Mouse (Mus musculus): ENCODE measurements around the gene Shkbp1. TPM values are rescaled to one million over a fixed set of nuclear protein-coding genes. Genes with fewer than 3 reads are reported as not detected.
A peak's percentile ranks its signal among the peaks of the same experiment; 100 is the strongest.

The Shkbp1 gene
- polyA plus RNA-seq, 1 experiment from 2014 or later: 38.8 TPM

DNA sequence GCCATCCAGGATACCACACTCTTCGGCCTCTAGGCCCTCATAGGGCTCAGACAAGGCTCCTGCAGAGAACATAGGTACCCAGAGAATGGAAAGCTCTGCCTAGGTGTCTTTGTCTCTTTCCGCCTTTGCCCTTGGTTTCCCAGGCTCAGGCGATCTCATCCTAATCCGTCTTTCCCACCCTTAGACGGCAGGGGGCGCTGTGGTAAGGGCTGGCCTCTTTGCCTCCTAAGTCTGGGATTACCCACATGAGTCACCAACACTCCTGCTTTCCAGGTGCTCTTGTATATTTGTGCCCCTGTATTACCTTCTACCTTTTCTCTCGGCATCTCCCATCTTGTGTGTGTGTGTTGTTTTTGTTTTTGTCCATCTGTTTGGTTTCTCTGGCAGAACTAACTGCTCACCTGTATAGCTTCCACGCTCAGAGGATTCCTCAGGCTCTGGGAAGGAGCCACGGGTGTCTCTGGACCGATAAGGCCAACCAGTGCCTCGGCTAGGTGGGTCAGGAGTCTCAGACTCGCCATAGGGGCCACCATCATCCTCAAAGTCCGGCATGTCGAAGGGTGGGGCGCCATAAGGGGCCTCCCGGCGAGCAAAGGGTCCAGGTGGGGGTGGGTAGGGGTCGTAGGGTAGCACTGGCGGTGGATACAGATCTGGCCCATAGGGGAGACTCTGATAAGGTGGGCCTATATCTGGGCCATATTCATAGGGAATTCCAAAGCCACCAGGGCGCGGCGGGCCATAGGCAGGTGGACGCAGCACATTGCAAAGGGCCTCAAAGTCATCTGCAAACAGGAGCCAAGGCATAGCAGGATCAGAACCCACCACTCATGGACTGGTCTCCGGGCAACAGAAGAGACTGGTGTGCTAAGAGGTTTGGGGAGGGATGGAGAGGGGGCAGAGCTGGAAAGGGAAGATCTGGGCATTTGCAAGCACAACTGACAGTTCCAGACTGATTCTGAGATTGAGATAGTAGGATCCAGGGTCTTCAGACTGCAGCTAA is 49.4 kb downstream of the Shkbp1 start:
- 76% methylated on average over 24 of the region's 24 CpGs for WGBS
- Histone ChIP-seq H3K4me3 (replicated peaks) (no peak overlapping the region), H3K9me3 (no peaks in the 10 kb centered on the region), H3K27me3 (replicated peaks) (no peaks in the 10 kb centered on the region), H3K4me1 (peaks cover 23% of the 10 kb centered on the region), H3K4me2 (no peak overlapping the region), H3K27ac (no peak overlapping the region), H3K9ac (no peak overlapping the region), H3K36me3 (peaks cover 10% of the 10 kb centered on the region; the same call in 1 of the 2 replicates)
- ATAC-seq (ENCODE audit: insufficient read depth, low FRiP score, low read depth): no peak

DNA sequence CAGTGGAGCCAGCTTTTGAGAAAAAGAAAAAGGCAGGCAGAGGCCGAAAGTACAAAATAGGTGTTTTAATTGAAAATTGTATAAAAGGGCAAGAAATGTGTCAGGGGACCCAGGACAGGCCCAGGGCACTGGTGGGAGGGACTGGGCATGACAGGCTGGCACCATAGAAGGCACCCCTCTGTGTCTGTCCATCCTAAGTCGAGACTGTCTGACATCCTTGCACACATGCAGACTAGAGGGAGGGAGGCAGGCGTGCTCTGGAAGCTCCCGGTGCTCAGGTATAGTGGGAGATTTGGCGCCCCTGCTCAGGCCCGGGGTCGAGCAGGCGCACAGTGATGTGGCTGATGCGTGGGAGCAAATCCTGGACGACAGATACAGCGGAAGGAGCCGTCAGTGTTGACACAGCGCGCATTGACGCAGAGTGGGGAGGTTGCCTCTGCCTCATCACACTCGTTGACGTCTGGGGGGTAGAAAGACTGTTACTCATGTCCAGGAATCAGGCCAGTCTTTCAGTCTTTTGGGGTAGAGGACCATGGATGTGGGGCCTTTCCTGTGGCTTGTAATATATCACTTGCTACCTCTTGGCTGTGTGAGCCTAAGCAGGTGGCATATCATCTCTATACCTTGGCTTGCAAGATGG is 50.6 kb downstream of the Shkbp1 start:
- Histone ChIP-seq H3K27me3 (replicated peaks) (no peaks in the 10 kb centered on the region), H3K9me3 (no peaks in the 10 kb centered on the region), H3K4me1 (peaks cover 15% of the 10 kb centered on the region), H3K4me3 (replicated peaks) (no peak overlapping the region), H3K9ac (no peak overlapping the region), H3K27ac (no peak overlapping the region), H3K4me2 (no peak overlapping the region), H3K36me3 (peaks cover 10% of the 10 kb centered on the region; the same call in 1 of the 2 replicates)
- 81% methylated on average over 17 of the region's 17 CpGs for WGBS
- ATAC-seq (ENCODE audit: insufficient read depth, low FRiP score, low read depth): no peak

DNA sequence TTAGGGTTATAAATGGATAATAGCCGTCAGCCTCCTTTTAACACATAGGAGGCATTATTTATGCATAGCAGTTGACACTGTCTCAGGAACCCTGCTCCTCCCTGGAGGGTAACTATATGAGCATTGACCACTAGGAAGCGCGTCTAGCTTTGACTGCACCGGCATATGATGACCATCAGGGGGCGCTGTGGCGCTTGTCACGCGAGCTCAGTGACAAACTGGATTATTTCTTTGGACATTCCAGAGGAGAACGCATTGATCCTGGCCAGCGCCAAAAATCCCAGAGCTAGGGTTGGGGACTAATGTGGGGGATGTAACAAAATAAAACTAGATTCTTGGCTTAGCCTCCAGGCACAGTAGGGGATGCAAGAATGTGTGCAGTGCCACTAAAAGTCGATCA is 53.6 kb downstream of the Shkbp1 start:
- Histone ChIP-seq H3K4me1 (peaks cover 3% of the 10 kb centered on the region), H3K4me2 (no peak overlapping the region), H3K27ac (no peak overlapping the region), H3K9ac (no peak overlapping the region), H3K27me3 (replicated peaks) (no peaks in the 10 kb centered on the region), H3K36me3 (0 out of 2 replicates have a peak, but pooled peaks cover 4% of the 10 kb centered on the region), H3K9me3 (no peaks in the 10 kb centered on the region), H3K4me3 (replicated peaks) (no peak overlapping the region)
- no peak; the same call in 1 of the 2 replicates for ATAC-seq (ENCODE audit: insufficient read depth, low FRiP score, low read depth)
- 10% methylated on average over 11 of the region's 11 CpGs for WGBS

DNA sequence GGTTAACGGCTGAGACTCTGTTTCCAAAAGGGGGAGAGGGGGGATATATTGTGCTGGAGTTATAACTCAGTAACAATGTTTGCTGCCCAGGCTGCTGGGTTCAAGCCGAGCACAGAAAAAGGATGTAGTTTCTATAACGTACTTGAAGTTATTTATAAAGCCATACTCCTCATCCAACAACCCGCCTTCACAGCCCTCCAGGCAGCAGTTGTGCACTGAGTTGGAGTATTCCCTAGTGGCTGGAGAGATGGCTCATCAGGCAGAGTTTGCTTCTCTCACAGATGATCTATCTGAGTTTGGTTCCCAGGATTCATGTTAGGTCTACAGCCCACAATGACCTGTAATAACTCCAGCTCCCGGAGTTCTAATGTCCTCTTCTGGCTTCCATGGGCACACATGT is 55.0 kb downstream of the Shkbp1 start:
- no peak overlapping the region for H3K4me3 ChIP-seq (replicated peaks)
- 0 out of 2 replicates have a peak, but pooled peaks cover 1% of the 10 kb centered on the region for H3K36me3 ChIP-seq
- 65% methylated on average over 5 of the region's 5 CpGs for WGBS
- H3K27ac ChIP-seq: no peak overlapping the region
- no peak for ATAC-seq (ENCODE audit: insufficient read depth, low FRiP score, low read depth)
- no peaks in the 10 kb centered on the region for H3K9me3 ChIP-seq
- H3K9ac ChIP-seq: no peak overlapping the region
- H3K27me3 ChIP-seq (replicated peaks): no peaks in the 10 kb centered on the region
- no peak overlapping the region for H3K4me2 ChIP-seq
- peaks cover 3% of the 10 kb centered on the region for H3K4me1 ChIP-seq

DNA sequence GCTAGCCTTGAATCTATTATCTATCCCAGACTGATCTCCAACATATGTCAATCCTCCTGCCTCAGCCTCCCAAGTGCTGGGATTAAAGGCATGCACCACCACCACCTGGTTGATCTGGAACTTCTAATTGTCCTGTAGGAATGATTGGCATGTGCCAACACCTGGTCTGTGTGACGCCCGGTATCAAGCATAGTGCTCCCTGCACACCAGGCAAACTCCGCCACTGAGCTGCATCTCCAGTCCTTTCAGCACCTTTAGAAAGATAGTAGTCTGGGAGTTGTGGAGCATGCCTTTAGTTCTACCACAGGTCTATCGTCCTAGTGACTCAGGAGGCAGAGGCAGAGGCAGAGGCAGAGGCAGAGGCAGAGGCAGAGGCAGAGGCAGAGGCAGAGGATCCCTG is 55.5 kb downstream of the Shkbp1 start:
- Histone ChIP-seq H3K9me3 (no peaks in the 10 kb centered on the region), H3K4me2 (no peak overlapping the region), H3K4me3 (replicated peaks) (no peak overlapping the region), H3K4me1 (peaks cover 3% of the 10 kb centered on the region), H3K27me3 (replicated peaks) (no peaks in the 10 kb centered on the region), H3K9ac (no peak overlapping the region), H3K27ac (no peak overlapping the region), H3K36me3 (no peaks in the 10 kb centered on the region)
- ATAC-seq (ENCODE audit: insufficient read depth, low FRiP score, low read depth): no peak
- WGBS: 86% methylated on average over 4 of the region's 4 CpGs

DNA sequence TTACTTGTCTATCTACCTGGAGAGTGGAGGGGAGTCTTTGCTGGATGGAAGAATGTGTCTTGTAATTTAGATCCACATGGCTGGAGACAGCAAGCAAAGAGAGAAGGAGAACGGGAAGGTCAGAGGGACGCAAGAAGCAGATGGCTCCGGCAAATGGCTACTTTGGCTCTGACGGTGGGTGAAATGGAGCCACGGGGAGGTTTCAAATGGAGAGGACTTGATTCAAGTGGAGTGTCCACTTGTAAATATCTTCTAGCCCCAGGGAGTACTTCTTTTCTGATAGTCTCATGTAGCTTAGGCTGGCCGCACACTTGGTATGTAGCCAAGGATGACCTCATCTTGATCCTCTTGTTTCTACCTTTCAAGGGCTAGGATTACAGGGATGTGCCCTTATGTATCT is 57.0 kb downstream of the Shkbp1 start:
- no peaks in the 10 kb centered on the region for H3K36me3 ChIP-seq
- no peak for ATAC-seq (ENCODE audit: insufficient read depth, low FRiP score, low read depth)
- H3K27ac ChIP-seq: peak overlapping the region; percentile 66
- no peak overlapping the region for H3K4me3 ChIP-seq (replicated peaks)
- H3K9me3 ChIP-seq: no peaks in the 10 kb centered on the region
- H3K4me1 ChIP-seq: peaks cover 3% of the 10 kb centered on the region
- WGBS: 70% methylated on average over 6 of the region's 6 CpGs
- H3K27me3 ChIP-seq (replicated peaks): no peaks in the 10 kb centered on the region
- no peak overlapping the region for H3K4me2 ChIP-seq
- no peak overlapping the region for H3K9ac ChIP-seq

DNA sequence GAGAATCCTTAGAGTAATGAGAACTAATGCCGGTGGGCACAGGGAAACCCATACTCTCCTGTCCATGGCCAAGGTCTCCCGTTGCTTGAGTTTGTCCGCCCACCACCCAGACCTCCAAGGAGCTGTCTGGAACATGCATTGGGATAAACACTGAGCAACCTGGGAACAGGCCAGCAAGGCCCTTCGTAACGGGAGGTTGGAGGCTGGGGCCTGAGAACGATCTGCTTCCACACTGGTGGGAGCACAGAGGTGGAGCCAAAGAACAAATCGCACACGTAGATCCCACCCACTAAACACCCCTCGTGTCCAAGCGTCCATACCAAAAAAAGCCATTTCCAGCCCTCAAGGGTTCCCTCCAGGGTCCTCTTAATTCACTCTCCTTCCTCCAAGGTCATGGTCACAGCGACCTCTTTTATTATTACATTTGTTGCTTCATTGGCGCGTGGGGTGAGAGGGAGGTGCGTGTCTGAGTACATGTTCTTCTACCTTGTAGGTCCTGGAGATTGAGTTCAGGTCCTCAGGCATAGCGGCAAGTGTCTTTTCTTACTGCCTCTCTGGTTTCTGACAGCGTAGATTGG is 57.7 kb downstream of the Shkbp1 start:
- H3K9me3 ChIP-seq: no peaks in the 10 kb centered on the region
- H3K4me1 ChIP-seq: peaks cover 3% of the 10 kb centered on the region
- no peak overlapping the region for H3K4me2 ChIP-seq
- H3K36me3 ChIP-seq: no peaks in the 10 kb centered on the region
- no peak overlapping the region for H3K4me3 ChIP-seq (replicated peaks)
- H3K27ac ChIP-seq: peak overlapping the region; percentile 66
- H3K9ac ChIP-seq: no peak overlapping the region
- peak; percentile 48; the same call in 1 of the 2 replicates for ATAC-seq (ENCODE audit: insufficient read depth, low FRiP score, low read depth)
- WGBS: 50% methylated on average over 16 of the region's 16 CpGs
- H3K27me3 ChIP-seq (replicated peaks): no peaks in the 10 kb centered on the region

DNA sequence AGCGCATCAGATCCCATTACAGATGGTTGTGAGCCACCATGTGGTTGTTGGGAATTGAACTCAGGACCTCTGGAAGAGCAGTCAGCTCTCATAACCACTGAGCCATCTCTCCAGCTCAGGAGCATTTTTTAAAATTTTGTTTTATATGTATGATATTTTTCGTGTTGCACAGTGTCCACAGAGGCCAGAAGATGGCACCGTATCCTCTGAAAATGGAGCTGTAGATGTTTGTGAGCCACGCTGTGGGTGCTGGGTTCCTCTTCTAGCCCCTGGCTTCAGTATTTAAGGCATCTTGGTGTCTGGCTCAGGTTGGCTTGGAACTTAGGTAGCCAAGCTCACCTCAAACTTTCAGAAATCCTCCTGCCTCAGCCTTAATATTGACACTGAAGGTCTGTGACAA is 59.3 kb downstream of the Shkbp1 start:
- H3K36me3 ChIP-seq: no peaks in the 10 kb centered on the region
- ATAC-seq (ENCODE audit: insufficient read depth, low FRiP score, low read depth): no peak
- no peaks in the 10 kb centered on the region for H3K9me3 ChIP-seq
- no peaks in the 10 kb centered on the region for H3K27me3 ChIP-seq (replicated peaks)
- H3K27ac ChIP-seq: no peak overlapping the region
- H3K4me1 ChIP-seq: no peaks in the 10 kb centered on the region; the same call in 1 of the 2 replicates
- 89% methylated on average over 4 of the region's 4 CpGs for WGBS
- H3K4me2 ChIP-seq: no peak overlapping the region
- H3K4me3 ChIP-seq (replicated peaks): no peak overlapping the region
- H3K9ac ChIP-seq: no peak overlapping the region

DNA sequence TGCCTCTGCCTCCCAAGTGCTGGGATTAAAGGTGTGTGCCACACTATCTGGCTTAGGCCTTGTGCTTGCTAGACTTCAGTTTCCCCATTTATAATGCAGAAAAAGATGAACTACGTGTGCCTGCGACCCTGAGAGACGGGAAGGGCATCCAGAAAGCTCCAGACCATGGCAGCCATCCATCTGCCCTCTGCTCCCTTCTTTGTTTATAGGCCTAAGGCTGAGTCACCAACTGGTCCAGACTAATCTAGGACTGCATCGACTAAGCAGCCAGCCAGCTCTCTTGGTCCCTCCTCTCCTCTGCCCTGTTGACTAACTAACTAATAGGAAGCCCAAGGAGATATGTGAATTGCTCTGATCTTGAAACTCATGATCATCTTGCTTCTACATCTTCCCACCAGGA is 59.9 kb downstream of the Shkbp1 start:
- H3K4me2 ChIP-seq: no peak overlapping the region
- no peak overlapping the region for H3K9ac ChIP-seq
- H3K36me3 ChIP-seq: no peaks in the 10 kb centered on the region
- WGBS: 62% methylated on average over 4 of the region's 4 CpGs
- H3K4me3 ChIP-seq (replicated peaks): no peak overlapping the region
- no peak for ATAC-seq (ENCODE audit: insufficient read depth, low FRiP score, low read depth)
- no peaks in the 10 kb centered on the region for H3K9me3 ChIP-seq
- no peaks in the 10 kb centered on the region for H3K27me3 ChIP-seq (replicated peaks)
- no peaks in the 10 kb centered on the region; the same call in 1 of the 2 replicates for H3K4me1 ChIP-seq
- H3K27ac ChIP-seq: no peak overlapping the region

Other genes starting within 250 kb of the Shkbp1 start
- gene Cyp2f2, start 236.1 kb downstream of the Shkbp1 start, polyA plus RNA-seq (2015; fragmentation: Nextera tagmentation; extraction: Ambion mirVana): 57.7 and 91.6 TPM in 2 replicates
- not detected in 2 replicates for gene Cyp2t4, start 202.3 kb downstream of the Shkbp1 start, polyA plus RNA-seq (2015; fragmentation: Nextera tagmentation; extraction: Ambion mirVana)
- gene Egln2, start 189.2 kb downstream of the Shkbp1 start, polyA plus RNA-seq (2015; fragmentation: Nextera tagmentation; extraction: Ambion mirVana): 68.9 and 73.7 TPM in 2 replicates
- gene Rab4b, start 177.1 kb downstream of the Shkbp1 start, polyA plus RNA-seq (2015; fragmentation: Nextera tagmentation; extraction: Ambion mirVana): 63.5 and 65.3 TPM in 2 replicates
- 0.59 TPM in 1 of 2 replicates, not detected in the other for gene Gm21983, start 174.9 kb downstream of the Shkbp1 start, polyA plus RNA-seq (2015; fragmentation: Nextera tagmentation; extraction: Ambion mirVana)
- 12.3 and 21.2 TPM in 2 replicates for gene Mia, start 174.9 kb downstream of the Shkbp1 start, polyA plus RNA-seq (2015; fragmentation: Nextera tagmentation; extraction: Ambion mirVana)
- gene BC024978, start 160.2 kb downstream of the Shkbp1 start, polyA plus RNA-seq (2015; fragmentation: Nextera tagmentation; extraction: Ambion mirVana): 3.1 and 3.9 TPM in 2 replicates
- 219 and 224 TPM in 2 replicates for gene Snrpa, start 159.7 kb downstream of the Shkbp1 start, polyA plus RNA-seq (2015; fragmentation: Nextera tagmentation; extraction: Ambion mirVana)
- gene Itpkc, start 127.4 kb downstream of the Shkbp1 start, polyA plus RNA-seq (2015; fragmentation: Nextera tagmentation; extraction: Ambion mirVana): 8.8 and 9.4 TPM in 2 replicates
- gene Coq8b, start 123.0 kb downstream of the Shkbp1 start, polyA plus RNA-seq (2015; fragmentation: Nextera tagmentation; extraction: Ambion mirVana): 21.2 and 26.2 TPM in 2 replicates
- 22.7 and 23.4 TPM in 2 replicates for gene Numbl, start 97.6 kb downstream of the Shkbp1 start, polyA plus RNA-seq (2015; fragmentation: Nextera tagmentation; extraction: Ambion mirVana)
- gene Ltbp4, start 18.3 kb downstream of the Shkbp1 start, polyA plus RNA-seq (2015; fragmentation: Nextera tagmentation; extraction: Ambion mirVana): 154 and 161 TPM in 2 replicates
- 0.62 and 1.7 TPM in 2 replicates for gene Gm20479, start 1.4 kb upstream of the Shkbp1 start, polyA plus RNA-seq (2015; fragmentation: Nextera tagmentation; extraction: Ambion mirVana)
- 0.45 and 0.58 TPM in 2 replicates for gene Sptbn4, start 91.7 kb upstream of the Shkbp1 start, polyA plus RNA-seq (2015; fragmentation: Nextera tagmentation; extraction: Ambion mirVana)
- gene Blvrb, start 92.0 kb upstream of the Shkbp1 start, polyA plus RNA-seq (2015; fragmentation: Nextera tagmentation; extraction: Ambion mirVana): 86.6 and 133 TPM in 2 replicates
- 29.3 and 35.1 TPM in 2 replicates for gene Sertad3, start 117.7 kb upstream of the Shkbp1 start, polyA plus RNA-seq (2015; fragmentation: Nextera tagmentation; extraction: Ambion mirVana)
- 35.3 and 36.7 TPM in 2 replicates for gene Sertad1, start 130.9 kb upstream of the Shkbp1 start, polyA plus RNA-seq (2015; fragmentation: Nextera tagmentation; extraction: Ambion mirVana)
- gene Prx, start 143.3 kb upstream of the Shkbp1 start, polyA plus RNA-seq (2015; fragmentation: Nextera tagmentation; extraction: Ambion mirVana): 3.1 and 3.5 TPM in 2 replicates
- 0.67 and 0.86 TPM in 2 replicates for gene Hipk4, start 167.2 kb upstream of the Shkbp1 start, polyA plus RNA-seq (2015; fragmentation: Nextera tagmentation; extraction: Ambion mirVana)
- gene Pld3, start 197.2 kb upstream of the Shkbp1 start, polyA plus RNA-seq (2015; fragmentation: Nextera tagmentation; extraction: Ambion mirVana): 77.5 and 81.0 TPM in 2 replicates
- gene 2310022A10Rik, start 197.2 kb upstream of the Shkbp1 start, polyA plus RNA-seq (2015; fragmentation: Nextera tagmentation; extraction: Ambion mirVana): 21.0 and 23.4 TPM in 2 replicates
- gene Akt2, start 235.5 kb upstream of the Shkbp1 start, polyA plus RNA-seq (2015; fragmentation: Nextera tagmentation; extraction: Ambion mirVana): 77.7 and 82.3 TPM in 2 replicates

Data from stomach, embryonic 15.5 days (tissue).